Mouse (Mus musculus): ENCODE measurements around the gene Mpp2. TPM values are rescaled to one million over a fixed set of nuclear protein-coding genes. Genes with fewer than 3 reads are reported as not detected.

The Mpp2 gene
- total RNA-seq, 2 experiments from 2014 or later, result 2.7 to 3.8 TPM

GRCm38 (mm10) chr11:102082322-102082721 lies 6.0 kb downstream of the Mpp2 start:
- DNase-seq, result peak; percentile 62 to 70
- intact Hi-C loops (cut with DNase I), result no loop called here

GRCm38 (mm10) chr11:102073722-102074121 lies 14.6 kb downstream of the Mpp2 start:
- intact Hi-C loops (cut with DNase I), result no loop called here
- no peak for DNase-seq

GRCm38 (mm10) chr11:102072729-102073128 lies 15.6 kb downstream of the Mpp2 start:
- no peak for DNase-seq

DNA sequence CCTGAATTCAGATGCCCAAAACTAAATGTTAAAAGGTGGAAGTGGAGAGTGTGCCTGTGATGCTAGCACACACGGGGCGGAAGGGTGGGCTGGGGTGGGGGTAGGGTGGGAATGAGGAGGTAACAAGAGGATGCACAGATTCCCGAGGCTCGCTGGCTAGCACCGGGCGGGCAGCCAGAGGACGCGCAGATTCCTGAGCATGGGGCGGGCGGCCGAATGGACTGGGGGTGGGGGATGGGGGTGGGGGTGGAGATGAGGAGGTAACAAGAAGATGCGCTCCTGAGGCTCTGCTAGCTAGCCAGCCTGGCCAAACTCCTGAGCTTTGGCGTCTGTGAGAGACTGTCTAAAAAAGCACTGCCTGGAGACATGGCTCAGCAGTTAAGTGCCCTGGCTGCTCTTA lies 17.9 kb downstream of the Mpp2 start:
- DNase-seq, result no peak
- intact Hi-C loops (cut with DNase I), result no loop called here

More at GRCm38 (mm10) chr11:102072729-102073128, 15.6 kb downstream of the Mpp2 start:
- intact Hi-C loops (cut with DNase I), result no loop called here

DNA sequence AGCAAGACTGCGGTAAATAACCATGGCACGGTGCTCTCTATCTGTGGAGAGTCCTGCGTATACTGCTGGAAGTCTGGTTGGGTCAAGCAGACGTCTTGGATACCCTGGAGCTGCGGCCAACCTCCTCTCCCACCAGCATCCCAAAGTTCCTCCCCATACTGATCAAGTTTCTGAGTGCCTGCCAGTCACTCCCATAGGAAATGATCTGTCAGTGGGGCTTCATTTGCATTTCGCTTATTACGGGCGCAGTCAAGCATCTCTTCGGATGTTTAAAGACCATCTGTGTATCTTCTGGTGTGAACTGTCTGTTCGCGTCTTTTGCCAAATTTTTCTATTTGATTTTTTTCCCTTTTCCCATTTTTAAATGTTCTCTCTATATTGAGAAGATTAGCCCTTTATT lies 18.7 kb downstream of the Mpp2 start:
- DNase-seq, result no peak
- intact Hi-C loops (cut with DNase I), result no loop called here

GRCm38 (mm10) chr11:102068969-102069368 lies 19.3 kb downstream of the Mpp2 start:
- DNase-seq, result no peak
- intact Hi-C loops (cut with DNase I), result no loop called here

- no peak for DNase-seq
- intact Hi-C loops (cut with DNase I), result no loop called here
Observed at GRCm38 (mm10) chr11:102063076-102063475, 25.2 kb downstream of the Mpp2 start.

- intact Hi-C loops (cut with DNase I), result loop anchor here (2.0 kb wide), 3 partner anchors 27 to 77 kb away; partner anchors contain the start of gene Mpp2
- DNase-seq, result no peak
Observed at GRCm38 (mm10) chr11:102061941-102062473, 26.3 kb downstream of the Mpp2 start.

DNA sequence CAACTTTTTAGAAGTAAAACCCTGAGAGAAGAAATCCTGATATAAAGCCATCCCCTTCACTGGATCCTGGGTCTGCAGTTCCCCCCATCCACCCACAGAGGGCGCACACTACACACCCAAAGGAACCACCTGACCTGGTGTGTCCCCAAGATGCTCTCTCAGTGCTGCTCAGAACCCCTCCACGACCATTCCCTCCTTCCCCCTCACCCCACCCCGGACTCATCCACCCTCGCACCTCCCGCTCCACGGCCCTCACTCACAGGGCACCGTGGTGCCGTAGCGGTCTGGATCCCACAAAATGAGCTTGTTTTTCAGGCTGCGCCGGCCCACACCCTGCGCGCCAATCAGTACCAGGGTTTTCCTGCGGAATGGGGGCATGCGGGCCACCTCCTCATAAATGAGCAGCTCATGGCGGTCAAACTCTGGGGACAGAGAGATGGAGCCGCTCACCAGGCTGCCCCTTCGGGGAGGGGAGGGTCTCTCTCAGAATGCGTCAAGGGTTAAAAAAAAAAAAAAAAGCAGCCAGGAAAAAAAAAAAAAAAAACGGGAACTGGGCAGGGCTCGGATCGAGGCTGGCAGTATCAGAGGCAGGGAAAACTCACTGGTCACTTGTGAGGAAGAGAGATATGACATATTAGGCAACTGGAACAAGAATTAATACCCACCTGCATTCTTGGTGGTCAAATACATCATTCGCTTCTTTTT lies 26.9 kb downstream of the Mpp2 start:
- intact Hi-C loops (cut with DNase I), result loop anchor here (2.0 kb wide), 3 partner anchors 27 to 77 kb away; partner anchors contain the start of gene Mpp2
- DNase-seq, result peak; percentile 80 to 83

GRCm38 (mm10) chr11:102053847-102054246 lies 34.5 kb downstream of the Mpp2 start:
- peak; percentile 61 to 68 for DNase-seq
- intact Hi-C loops (cut with DNase I), result loop anchor here (2.0 kb wide), 1 partner anchor 67 kb away; the partner anchor contains the start of gene Dusp3

DNA sequence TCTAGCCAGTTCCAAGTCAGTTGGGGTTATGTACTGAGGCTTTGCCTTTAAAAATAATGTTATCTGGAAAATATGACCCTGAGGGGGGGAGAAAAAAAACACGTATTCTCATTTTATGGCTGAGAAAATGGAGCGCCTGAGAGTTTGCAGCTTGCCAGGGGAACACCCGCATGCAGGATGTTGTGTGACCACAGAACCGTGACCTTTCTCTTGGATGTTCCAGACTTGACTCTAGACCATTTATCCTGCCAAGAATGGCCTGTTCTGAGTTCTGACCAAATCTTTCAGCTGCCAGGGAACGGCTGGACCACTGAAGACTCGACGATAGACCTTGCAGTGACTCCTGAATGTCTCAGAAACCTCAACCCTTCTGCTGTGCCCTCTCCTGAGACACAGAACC lies 35.1 kb downstream of the Mpp2 start:
- peak; percentile 39 to 57 for DNase-seq

GRCm38 (mm10) chr11:102052697-102053096 lies 35.6 kb downstream of the Mpp2 start:
- intact Hi-C loops (cut with DNase I), result loop anchor here (2.0 kb wide), 1 partner anchor 66 kb away; the partner anchor contains the start of gene Dusp3
- no peak for DNase-seq

More for the DNA sequence above, 35.1 kb downstream of the Mpp2 start:
- intact Hi-C loops (cut with DNase I), result loop anchor here (2.0 kb wide), 1 partner anchor 66 kb away; the partner anchor contains the start of gene Dusp3

GRCm38 (mm10) chr11:102051954-102052353 lies 36.4 kb downstream of the Mpp2 start:
- DNase-seq, result peak; percentile 47 to 61

GRCm38 (mm10) chr11:102051541-102051940 lies 36.8 kb downstream of the Mpp2 start:
- intact Hi-C loops (cut with DNase I), result no loop called here
- peak; percentile 73 to 83 for DNase-seq

More at GRCm38 (mm10) chr11:102051954-102052353, 36.4 kb downstream of the Mpp2 start:
- intact Hi-C loops (cut with DNase I), result loop anchor here (2.0 kb wide), 1 partner anchor 65 kb away; the partner anchor contains the start of gene Dusp3

GRCm38 (mm10) chr11:102049875-102050482 lies 38.3 kb downstream of the Mpp2 start:
- intact Hi-C loops (cut with DNase I), result no loop called here
- DNase-seq, result peak in 1 of 2 experiments; percentile 43

DNA sequence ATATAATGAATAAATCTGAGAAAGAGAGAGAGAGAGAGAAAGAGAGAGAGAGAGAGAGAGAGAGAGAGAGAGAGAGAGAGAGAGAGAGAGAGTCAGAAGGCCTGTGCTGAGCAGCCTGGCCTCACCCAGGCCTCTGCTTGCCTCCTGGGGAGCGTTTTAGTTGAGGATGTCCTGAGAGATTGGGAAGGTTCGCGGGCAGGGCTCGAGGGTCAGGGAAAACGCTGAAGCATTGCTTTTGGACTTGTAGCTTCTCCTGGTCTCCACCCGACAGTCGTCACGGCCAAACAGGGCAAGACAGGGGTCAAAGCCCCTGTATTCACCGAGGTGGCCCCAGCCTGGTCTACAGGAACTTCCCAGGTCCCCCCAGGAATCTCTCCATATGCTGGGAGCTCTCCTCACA lies 41.7 kb downstream of the Mpp2 start:
- intact Hi-C loops (cut with DNase I), result no loop called here
- DNase-seq, result no peak

DNA sequence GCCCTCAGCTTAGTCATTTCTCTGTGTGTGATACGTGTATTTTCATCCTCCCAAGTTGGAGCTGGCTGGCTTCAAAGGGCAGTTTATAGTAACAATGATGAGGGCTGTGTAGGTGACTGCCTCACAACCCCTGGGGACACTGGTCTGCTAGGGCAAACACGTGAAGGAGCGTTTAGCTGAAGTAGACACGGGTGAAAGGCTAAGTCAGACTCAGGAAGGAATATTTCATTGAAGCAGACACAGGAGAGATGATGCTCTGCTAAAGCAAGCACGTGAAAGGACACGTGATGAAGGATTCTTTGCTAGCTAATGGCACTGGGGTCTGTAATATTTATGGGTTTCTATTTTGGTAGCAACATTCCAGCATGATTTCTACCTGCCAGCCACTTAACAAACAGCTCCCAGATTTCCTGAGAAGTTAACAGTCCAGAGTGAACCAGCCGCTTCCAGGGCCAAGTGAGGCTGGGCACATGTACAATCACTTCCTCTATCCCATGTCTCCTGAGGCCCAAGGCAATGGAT lies 43.6 kb downstream of the Mpp2 start:
- no peak for DNase-seq

DNA sequence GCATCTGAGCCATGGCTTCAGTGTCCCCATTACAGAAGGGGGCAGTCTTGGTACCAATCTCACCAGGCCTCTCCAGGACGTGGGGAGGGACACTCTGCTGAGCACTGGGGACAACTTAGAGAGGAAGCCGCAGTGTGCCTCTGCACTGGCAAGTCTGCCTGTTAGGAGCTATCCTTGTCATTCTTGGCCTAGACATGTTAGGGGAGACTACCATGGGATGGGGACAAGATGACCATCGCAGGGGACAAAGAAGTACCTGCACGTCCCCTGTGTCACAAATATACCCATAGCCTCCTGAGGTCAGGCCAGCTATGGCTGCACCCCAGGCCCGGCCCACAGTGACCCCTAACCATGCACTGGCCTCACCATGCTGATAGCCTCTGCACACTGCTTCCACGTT lies 44.9 kb downstream of the Mpp2 start:
- intact Hi-C loops (cut with DNase I), result no loop called here
- DNase-seq, result no peak

More for the DNA sequence above, 43.6 kb downstream of the Mpp2 start:
- intact Hi-C loops (cut with DNase I), result no loop called here

DNA sequence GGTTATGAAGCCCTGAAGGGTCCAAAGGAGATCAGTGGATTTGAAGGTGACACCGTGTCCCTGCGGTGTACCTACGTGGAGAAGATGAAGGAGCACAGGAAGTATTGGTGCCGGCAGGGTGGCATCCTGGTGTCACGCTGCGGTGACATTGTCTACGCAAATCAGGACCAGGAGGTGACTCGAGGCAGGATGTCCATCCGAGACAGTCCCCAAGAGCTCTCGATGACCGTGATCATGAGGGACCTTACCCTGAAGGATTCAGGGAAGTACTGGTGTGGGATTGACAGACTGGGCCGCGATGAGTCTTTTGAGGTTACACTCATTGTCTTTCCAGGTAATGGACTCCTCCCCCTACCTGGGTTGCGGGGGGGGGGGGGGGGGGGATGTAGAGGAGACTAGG lies 45.3 kb downstream of the Mpp2 start:
- DNase-seq, result no peak
- intact Hi-C loops (cut with DNase I), result no loop called here

DNA sequence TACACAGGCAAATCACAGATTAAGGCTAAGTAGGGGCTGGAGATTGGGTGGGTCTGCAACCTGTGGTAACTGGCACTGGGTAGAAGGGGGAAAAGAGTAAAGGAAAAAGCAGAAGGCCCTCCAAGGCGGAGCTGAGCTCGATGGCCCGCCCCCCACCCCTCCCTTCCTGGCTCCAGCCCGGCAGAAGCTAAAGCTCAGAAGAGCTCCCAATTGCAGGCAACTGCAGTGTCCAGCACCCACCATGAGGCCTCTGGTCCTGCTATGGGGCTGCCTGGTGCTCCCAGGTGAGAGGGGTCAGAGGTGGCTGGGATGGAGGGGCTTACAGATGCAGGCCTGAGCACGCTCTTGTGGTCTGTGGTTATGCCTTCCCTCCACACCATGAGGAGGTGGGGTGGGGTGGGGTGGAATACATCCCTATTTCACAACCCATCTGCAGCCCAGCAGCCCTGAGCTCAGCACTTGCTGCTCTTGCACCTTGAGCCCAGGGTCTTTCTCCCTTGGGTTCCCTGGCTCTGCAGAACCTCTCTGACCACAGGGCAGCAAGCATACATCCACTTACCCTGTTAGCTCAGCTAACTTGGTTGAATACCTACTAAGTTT lies 46.9 kb downstream of the Mpp2 start, which contains the start of gene Cd300lg:
Gene Cd300lg, plus strand, starts transcription at position 160 of the 600 bp plus-strand sequence.
- intact Hi-C loops (cut with DNase I), result no loop called here

More for the DNA sequence above, 46.9 kb downstream of the Mpp2 start, which contains the start of gene Cd300lg:
- DNase-seq, result peak; percentile 34 to 52
